Mouse (Mus musculus) urinary bladder, postnatal 0 days (tissue): ENCODE data around the gene Fh1. TPM values are rescaled to one million over a fixed set of nuclear protein-coding genes. Genes with fewer than 3 reads are reported as not detected.

Experiments
- polyA plus RNA-seq: library from polyadenylated mRNA; unstranded; fragments of >200 nt; fragmentation: Nextera tagmentation; extraction: Ambion mirVana; gene quantifications from 2 replicates; pipeline ENCODE4 v1.2.1, GENCODE M21; 2015

Fh1 gene
- polyA plus RNA-seq, result 86.1 and 92.2 TPM in 2 replicates

DNA sequence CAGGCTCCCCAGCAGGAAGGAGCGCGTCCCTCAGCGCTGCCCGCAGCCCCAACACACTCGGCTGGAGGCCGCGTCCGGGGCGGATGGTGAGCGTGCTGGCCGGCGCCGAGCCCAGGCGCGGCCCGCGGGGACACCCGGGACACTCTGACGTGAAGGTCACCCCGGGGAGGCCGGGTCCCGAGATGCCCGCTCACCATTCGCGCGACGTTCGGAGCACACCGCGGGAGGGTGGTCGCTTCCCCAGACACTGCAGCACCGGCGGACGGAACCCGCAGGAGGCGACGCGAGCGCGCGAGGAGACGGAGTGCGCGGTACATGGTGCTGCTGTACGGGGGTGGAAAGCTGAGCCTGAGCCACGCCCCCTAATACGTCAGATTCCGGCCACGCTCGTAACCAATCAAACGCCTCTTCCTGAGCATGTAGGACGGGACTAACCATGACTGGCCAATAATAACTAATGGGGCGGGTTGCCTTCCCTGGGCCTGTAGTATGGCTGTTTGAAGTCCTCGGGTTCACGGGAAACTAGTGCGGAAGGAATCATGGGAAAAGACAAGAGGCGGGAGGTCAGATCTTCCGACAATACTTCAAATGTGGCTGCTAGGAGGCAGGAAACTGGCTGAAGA lies at the start of gene Fh1:
Gene Fh1, minus strand, starts transcription at position 379 of the 623 bp plus-strand sequence.

GRCm38 (mm10) chr1:175619814-175620431 lies 5.5 kb downstream of the Fh1 start, which contains the start of gene Kmo:
TSS of gene Kmo (plus strand) at chr1:175620381.

Other genes starting within 250 kb of the Fh1 start
- 0.58 and 0.72 TPM in 2 replicates for gene Rgs7, start 133.1 kb downstream of the Fh1 start, polyA plus RNA-seq
- gene Kmo, start 5.3 kb downstream of the Fh1 start, polyA plus RNA-seq, result 0.06 and 0.18 TPM in 2 replicates
- gene Opn3, start 67.1 kb upstream of the Fh1 start, polyA plus RNA-seq, result 2.8 and 2.9 TPM in 2 replicates
- 1.1 and 1.9 TPM in 2 replicates for gene Chml, start 67.3 kb upstream of the Fh1 start, polyA plus RNA-seq
- gene Wdr64, start 73.0 kb upstream of the Fh1 start, polyA plus RNA-seq, result not detected in 2 replicates